Mouse (Mus musculus): ENCODE data around the gene Stx6.

Gene Stx6

GRCm38 (mm10) chr1:155235641-155236040 is 77.1 kb downstream of the Stx6 start:
- no peak for DNase-seq (ENCODE audit: low read depth)

- DNase-seq (ENCODE audit: low read depth): no peak
Measured at GRCm38 (mm10) chr1:155236306-155237024, 78.0 kb downstream of the Stx6 start.

- no peak for DNase-seq (ENCODE audit: low read depth)
Measured at GRCm38 (mm10) chr1:155237390-155237789, 78.9 kb downstream of the Stx6 start.

GRCm38 (mm10) chr1:155238126-155238525 is 79.6 kb downstream of the Stx6 start:
- no peak for DNase-seq (ENCODE audit: low read depth)

- DNase-seq (ENCODE audit: low read depth): no peak
Measured at GRCm38 (mm10) chr1:155239169-155239568, 80.7 kb downstream of the Stx6 start.

GRCm38 (mm10) chr1:155239962-155240717 is 81.6 kb downstream of the Stx6 start:
- no peak for DNase-seq (ENCODE audit: low read depth)

GRCm38 (mm10) chr1:155241701-155242487 is 83.4 kb downstream of the Stx6 start:
- DNase-seq (ENCODE audit: low read depth): no peak

GRCm38 (mm10) chr1:155242488-155242745 is 83.9 kb downstream of the Stx6 start:
- no peak for DNase-seq (ENCODE audit: low read depth)

GRCm38 (mm10) chr1:155243797-155244770 is 85.6 kb downstream of the Stx6 start, which contains the start of gene BC034090:
BC034090 (minus strand) TSS chr1:155244444.
- peak; percentile 83 for DNase-seq (ENCODE audit: low read depth)

- DNase-seq (ENCODE audit: low read depth): peak; percentile 65
Measured at GRCm38 (mm10) chr1:155244771-155245211, 86.3 kb downstream of the Stx6 start.

GRCm38 (mm10) chr1:155245516-155245915 is 87.0 kb downstream of the Stx6 start:
- no peak for DNase-seq (ENCODE audit: low read depth)

GRCm38 (mm10) chr1:155247441-155247840 is 88.9 kb downstream of the Stx6 start:
- DNase-seq (ENCODE audit: low read depth): no peak

- no peak for DNase-seq (ENCODE audit: low read depth)
Measured at GRCm38 (mm10) chr1:155248041-155248440, 89.5 kb downstream of the Stx6 start.

- DNase-seq (ENCODE audit: low read depth): no peak
Measured at GRCm38 (mm10) chr1:155249896-155250295, 91.4 kb downstream of the Stx6 start.

- no peak for DNase-seq (ENCODE audit: low read depth)
Measured at GRCm38 (mm10) chr1:155250531-155251135, 92.1 kb downstream of the Stx6 start.

GRCm38 (mm10) chr1:155251596-155251995 is 93.1 kb downstream of the Stx6 start:
- DNase-seq (ENCODE audit: low read depth): no peak

- no peak for DNase-seq (ENCODE audit: low read depth)
Measured at GRCm38 (mm10) chr1:155252631-155253121, 94.2 kb downstream of the Stx6 start.

GRCm38 (mm10) chr1:155253126-155253525 is 94.6 kb downstream of the Stx6 start:
- no peak for DNase-seq (ENCODE audit: low read depth)

- no peak for DNase-seq (ENCODE audit: low read depth)
Measured at GRCm38 (mm10) chr1:155254309-155254708, 95.8 kb downstream of the Stx6 start.
